Mouse (Mus musculus): ENCODE measurements around the gene Slc39a7. TPM values are rescaled to one million over a fixed set of nuclear protein-coding genes. Genes with fewer than 3 reads are reported as not detected.

Gene Slc39a7
- polyA plus RNA-seq, 1 experiment, result 57.2 TPM

- Histone ChIP-seq H3K4me3 (ENCODE audit: low read depth, low read length) (no peak overlapping the region), H3K27ac (ENCODE audit: insufficient read depth, low read length) (no peak overlapping the region), H3K9me3 (replicated peaks; ENCODE audit: control insufficient read depth, insufficient read depth, low read length, poor library complexity, severe bottlenecking) (no peaks in the 10 kb centered on the region), H3K9ac (ENCODE audit: low read depth, poor library complexity, severe bottlenecking) (no peak overlapping the region), H3K27me3 (ENCODE audit: control insufficient read depth, insufficient read depth, low read length, poor library complexity, severe bottlenecking) (no peaks in the 10 kb centered on the region), H3K4me1 (ENCODE audit: control insufficient read depth, insufficient read depth, low read length) (no peaks in the 10 kb centered on the region), H3K36me3 (ENCODE audit: control insufficient read depth, insufficient read depth, low read length, poor library complexity, severe bottlenecking) (peaks cover 32% of the 10 kb centered on the region)
- TF ChIP-seq POLR2A (IDR thresholded peaks at IDR 0.05; ENCODE audit: insufficient read depth, low read length), result no peak
- no peak for TF ChIP-seq CTCF (IDR thresholded peaks at IDR 0.05; ENCODE audit: low read depth, low read length)
- TF ChIP-seq EP300 (IDR thresholded peaks at IDR 0.05; ENCODE audit: insufficient read depth, low read depth, low read length), result no peak
Measured at GRCm38 (mm10) chr17:34033441-34033840, 2.0 kb upstream of the Slc39a7 start.

DNA sequence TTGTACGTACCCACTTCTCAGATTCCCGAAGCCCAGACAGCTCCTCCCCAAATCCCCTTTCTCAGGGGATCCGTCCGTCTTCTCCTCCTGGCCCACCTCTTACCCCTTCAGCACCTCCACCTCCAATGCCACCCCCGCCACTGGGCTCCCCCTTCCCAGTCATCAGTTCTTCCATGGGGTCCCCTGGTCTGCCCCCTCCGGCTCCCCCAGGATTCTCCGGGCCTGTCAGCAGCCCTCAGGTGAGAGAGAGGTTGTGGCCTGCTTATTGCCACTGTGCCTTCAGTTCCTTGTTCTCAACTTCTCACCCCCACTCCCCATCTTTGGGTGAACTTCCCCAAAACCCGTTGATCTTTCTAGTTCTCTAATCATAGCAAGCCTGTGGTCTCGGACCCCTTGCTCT lies 1.3 kb upstream of the Slc39a7 start:
- Histone ChIP-seq H3K4me1 (ENCODE audit: control insufficient read depth, insufficient read depth, low read length) (no peaks in the 10 kb centered on the region), H3K27ac (ENCODE audit: insufficient read depth, low read length) (no peak overlapping the region)
- TF ChIP-seq POLR2A (IDR thresholded peaks at IDR 0.05; ENCODE audit: insufficient read depth, low read length) (no peak), EP300 (IDR thresholded peaks at IDR 0.05; ENCODE audit: insufficient read depth, low read depth, low read length) (no peak)

GRCm38 (mm10) chr17:34032174-34032632 lies 721 bp upstream of the Slc39a7 start:
- Histone ChIP-seq H3K4me1 (ENCODE audit: control insufficient read depth, insufficient read depth, low read length) (no peaks in the 10 kb centered on the region), H3K27ac (ENCODE audit: insufficient read depth, low read length) (0 out of 2 replicates have a peak overlapping the region, but pooled peaks have one; percentile 7), H3K9ac (ENCODE audit: low read depth, poor library complexity, severe bottlenecking) (peak overlapping the region; percentile 97), H3K27me3 (ENCODE audit: control insufficient read depth, insufficient read depth, low read length, poor library complexity, severe bottlenecking) (no peaks in the 10 kb centered on the region), H3K36me3 (ENCODE audit: control insufficient read depth, insufficient read depth, low read length, poor library complexity, severe bottlenecking) (peaks cover 30% of the 10 kb centered on the region), H3K9me3 (replicated peaks; ENCODE audit: control insufficient read depth, insufficient read depth, low read length, poor library complexity, severe bottlenecking) (no peaks in the 10 kb centered on the region), H3K4me3 (ENCODE audit: low read depth, low read length) (peak overlapping the region; percentile 64)
- TF ChIP-seq EP300 (IDR thresholded peaks at IDR 0.05; ENCODE audit: insufficient read depth, low read depth, low read length), result no peak
- no peak for TF ChIP-seq CTCF (IDR thresholded peaks at IDR 0.05; ENCODE audit: low read depth, low read length)
- no peak for TF ChIP-seq POLR2A (IDR thresholded peaks at IDR 0.05; ENCODE audit: insufficient read depth, low read length)

More for the DNA sequence above, 1.3 kb upstream of the Slc39a7 start:
- H3K9me3 ChIP-seq (replicated peaks; ENCODE audit: control insufficient read depth, insufficient read depth, low read length, poor library complexity, severe bottlenecking), result no peaks in the 10 kb centered on the region
- H3K4me3 ChIP-seq (ENCODE audit: low read depth, low read length), result peak overlapping the region; percentile 64
- no peaks in the 10 kb centered on the region for H3K27me3 ChIP-seq (ENCODE audit: control insufficient read depth, insufficient read depth, low read length, poor library complexity, severe bottlenecking)
- H3K9ac ChIP-seq (ENCODE audit: low read depth, poor library complexity, severe bottlenecking), result peak overlapping the region; percentile 97
- H3K36me3 ChIP-seq (ENCODE audit: control insufficient read depth, insufficient read depth, low read length, poor library complexity, severe bottlenecking), result peaks cover 33% of the 10 kb centered on the region

DNA sequence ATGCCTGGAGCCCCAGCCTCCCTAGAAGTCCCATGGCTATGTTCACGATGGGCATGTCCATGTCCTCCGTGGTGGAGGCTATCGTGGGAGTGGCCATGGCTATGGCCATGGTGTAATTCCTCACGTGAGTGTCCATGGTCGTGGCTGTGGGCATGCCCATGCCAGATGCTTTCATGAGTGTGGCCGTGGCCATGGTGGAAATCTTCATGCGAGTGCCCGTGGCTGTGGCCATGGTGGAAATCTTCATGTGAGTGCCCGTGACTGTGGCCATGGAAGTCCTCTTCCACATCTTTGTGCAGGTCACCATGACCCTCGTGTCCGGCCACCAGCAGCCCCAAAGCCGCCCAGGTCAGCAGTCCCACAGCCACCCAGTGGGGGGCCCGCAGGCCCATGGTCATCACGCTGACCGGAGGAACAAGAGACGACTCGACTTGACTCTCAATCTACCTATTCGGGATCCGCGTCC lies 588 bp downstream of the Slc39a7 start:
- H3K4me1 ChIP-seq (ENCODE audit: control insufficient read depth, insufficient read depth, low read length), result peaks cover 5% of the 10 kb centered on the region
- H3K4me3 ChIP-seq (ENCODE audit: low read depth, low read length), result peak overlapping the region; percentile 93
- no peak for TF ChIP-seq POLR2A (IDR thresholded peaks at IDR 0.05; ENCODE audit: insufficient read depth, low read length)
- no peak for TF ChIP-seq CTCF (IDR thresholded peaks at IDR 0.05; ENCODE audit: low read depth, low read length)
- no peak for TF ChIP-seq EP300 (IDR thresholded peaks at IDR 0.05; ENCODE audit: insufficient read depth, low read depth, low read length)
- H3K27ac ChIP-seq (ENCODE audit: insufficient read depth, low read length), result peak overlapping the region; percentile 37
- peak overlapping the region; percentile 97 for H3K9ac ChIP-seq (ENCODE audit: low read depth, poor library complexity, severe bottlenecking)
- H3K9me3 ChIP-seq (replicated peaks; ENCODE audit: control insufficient read depth, insufficient read depth, low read length, poor library complexity, severe bottlenecking), result no peaks in the 10 kb centered on the region
- H3K27me3 ChIP-seq (ENCODE audit: control insufficient read depth, insufficient read depth, low read length, poor library complexity, severe bottlenecking), result no peaks in the 10 kb centered on the region
- peaks cover 25% of the 10 kb centered on the region for H3K36me3 ChIP-seq (ENCODE audit: control insufficient read depth, insufficient read depth, low read length, poor library complexity, severe bottlenecking)

- no peak overlapping the region for H3K27ac ChIP-seq (ENCODE audit: insufficient read depth, low read length)
Measured at GRCm38 (mm10) chr17:34029890-34030595, 1.4 kb downstream of the Slc39a7 start.

More at GRCm38 (mm10) chr17:34029890-34030595, 1.4 kb downstream of the Slc39a7 start:
- peak overlapping the region; percentile 97 for H3K9ac ChIP-seq (ENCODE audit: low read depth, poor library complexity, severe bottlenecking)
- H3K36me3 ChIP-seq (ENCODE audit: control insufficient read depth, insufficient read depth, low read length, poor library complexity, severe bottlenecking), result peaks cover 24% of the 10 kb centered on the region
- no peaks in the 10 kb centered on the region for H3K27me3 ChIP-seq (ENCODE audit: control insufficient read depth, insufficient read depth, low read length, poor library complexity, severe bottlenecking)
- peak overlapping the region; percentile 93 for H3K4me3 ChIP-seq (ENCODE audit: low read depth, low read length)
- H3K4me1 ChIP-seq (ENCODE audit: control insufficient read depth, insufficient read depth, low read length), result peaks cover 8% of the 10 kb centered on the region
- TF ChIP-seq POLR2A (IDR thresholded peaks at IDR 0.05; ENCODE audit: insufficient read depth, low read length) (no peak), CTCF (IDR thresholded peaks at IDR 0.05; ENCODE audit: low read depth, low read length) (no peak), EP300 (IDR thresholded peaks at IDR 0.05; ENCODE audit: insufficient read depth, low read depth, low read length) (no peak)
- no peaks in the 10 kb centered on the region for H3K9me3 ChIP-seq (replicated peaks; ENCODE audit: control insufficient read depth, insufficient read depth, low read length, poor library complexity, severe bottlenecking)
